Mouse (Mus musculus): Measurements from ENCODE around the gene Rgs2.

- TF ChIP-seq CTCF (IDR thresholded peaks at IDR 0.05; ENCODE audit: control insufficient read depth, insufficient read depth, insufficient replicate concordance, low read depth, low read length) (no peak), POLR2A (IDR thresholded peaks at IDR 0.05; ENCODE audit: control insufficient read depth, low read depth, low read length) (no peak)
Observed at GRCm38 (mm10) chr1:144005648-144006047, 1.7 kb upstream of the Rgs2 start.

Data from testis, adult 2 months (tissue).